11 mouse cellular contexts compared by ENCODE assay signal in genomic region chr9:115863326-115863725, GRCm38 (mm10). TPM values are rescaled to one million over a fixed set of nuclear protein-coding genes. Genes with fewer than 3 reads are reported as not detected.
A peak's percentile ranks its signal among the peaks of the same experiment; 100 is the strongest.
DNase-seq lines count a peak whose midpoint lies in the region; TF ChIP-seq lines count a peak whose summit lies in the region.
"Had no signal": no experiment of that assay in that cellular context is flagged by ENCODE, and none has a peak within 500 bp of the region (broad histone marks: within the 10 kb centered on the region; RNA-seq: fewer than 3 reads in every experiment).

No protein-coding gene starts in this region.

- no peak overlapping the region for H3K4me3 ChIP-seq in spleen, adult 2 months (ENCODE audit: extremely low read depth, insufficient read depth, insufficient read length)
- H3K4me3 ChIP-seq in liver, adult 2 months (ENCODE audit: insufficient read depth, low read depth, low read length): no peak overlapping the region

- WGBS in spleen, adult 2 months: 89% methylated on average over 6 of the region's 6 CpGs
- WGBS in liver, adult 2 months: 71% methylated on average over 6 of the region's 6 CpGs

- no peaks in the 10 kb centered on the region for H3K79me2 ChIP-seq in liver, adult 2 months (ENCODE audit: control insufficient read depth, insufficient read depth, low read length)

- no peak overlapping the region for H3K9ac ChIP-seq in liver, adult 2 months (ENCODE audit: low read depth, low read length)

- no peaks in the 10 kb centered on the region for H3K36me3 ChIP-seq in spleen, adult 2 months (ENCODE audit: control insufficient read depth, insufficient read depth, low read length)
- no peaks in the 10 kb centered on the region for H3K36me3 ChIP-seq in liver, adult 2 months (ENCODE audit: control insufficient read depth, insufficient read depth, low read length)

- no peaks in the 10 kb centered on the region for H3K4me1 ChIP-seq in spleen, adult 2 months (ENCODE audit: control insufficient read depth, insufficient read depth, insufficient read length)
- no peaks in the 10 kb centered on the region; the same call in 1 of the 2 replicates for H3K4me1 ChIP-seq in liver, adult 2 months (ENCODE audit: control insufficient read depth, insufficient read depth, low read length)

- H3K27me3 ChIP-seq in spleen, adult 2 months (ENCODE audit: control insufficient read depth, insufficient read depth, low read length): no peaks in the 10 kb centered on the region
- H3K27me3 ChIP-seq in liver, adult 2 months (ENCODE audit: control insufficient read depth, insufficient read depth, low read length): no peaks in the 10 kb centered on the region

- peak; percentile 17; the same call in 1 of the 2 replicates for TF ChIP-seq CTCF in spleen, adult 2 months (IDR thresholded peaks at IDR 0.05; ENCODE audit: extremely low read depth, insufficient read depth, insufficient read length, insufficient replicate concordance)
- peak; percentile 20; the same call in 1 of the 2 replicates for TF ChIP-seq CTCF in liver, adult 2 months (IDR thresholded peaks at IDR 0.05; ENCODE audit: low read depth, low read length)

- no peak for TF ChIP-seq POLR2A in spleen, adult 2 months (IDR thresholded peaks at IDR 0.05; ENCODE audit: low read depth, low read length)
- no peak for TF ChIP-seq POLR2A in liver, adult 2 months (IDR thresholded peaks at IDR 0.05; ENCODE audit: extremely low read depth, insufficient read depth, low read length)

- DNase-seq in gastrocnemius, adult 18-20 months (ENCODE audit: low spot score): peak; percentile 9
- no peak for DNase-seq in gastrocnemius, postnatal 14 days
- DNase-seq in spleen, adult 2 months (ENCODE audit: low read depth in 1 of 2, low spot score in 2 of 2): peak in 1 of 2 experiments; percentile 8
- no peak for DNase-seq in spleen, adult 12 weeks (ENCODE audit: low spot score)
- DNase-seq in liver, adult 2 months (ENCODE audit: extremely low read depth, low read depth, low spot score): no peak
- DNase-seq in thymus, postnatal 25 days: peak; percentile 37
- no peak for DNase-seq in gastrocnemius, postnatal 4 days (ENCODE audit: low spot score in 2 of 2)
- no peak for DNase-seq in embryo, embryonic 10.5 days (ENCODE audit: low spot score)
- DNase-seq: cerebellum, adult 8-10 months; layer of hippocampus, postnatal 36 days had no signal

- intact Hi-C loops in gastrocnemius, postnatal 14 days (cut with DNase I; ENCODE audit: low total_unique reads): no loop called here

- no peak overlapping the region for H3K27ac ChIP-seq in spleen, adult 2 months (ENCODE audit: insufficient read depth, low read length)
- H3K27ac ChIP-seq in liver, adult 2 months (replicated peaks; ENCODE audit: insufficient read depth, low read depth, low read length): no peak overlapping the region

RNA-seq across cellular contexts. Expression of gene Gadl1, which starts 45.9 kb away (rescaled TPM):
- total RNA-seq in gastrocnemius, adult 18-20 months (2021): 1 to 10 TPM; 1.8 to 5.0 TPM
- 10 to 100 TPM; 19.0 to 19.4 TPM for total RNA-seq in gastrocnemius, postnatal 14 days (2021)
- polyA plus RNA-seq in spleen, adult 2 months (2012; rRNA removed): not detected in 2 replicates
- not detected in 2 replicates for total RNA-seq in liver, adult 2 months (2014; rRNA removed)
- not detected in 2 replicates for polyA plus RNA-seq in liver, adult 2 months (2012; rRNA removed)
- total RNA-seq in gastrocnemius, postnatal 4 days (2021): 10 to 100 TPM; 18.4 to 22.9 TPM
- total RNA-seq: neutrophil, adult 5-6 weeks had no signal

Comparison
In these comparisons a context has a peak if more than half of its experiments do, and no peak if none do; other contexts are left out.
1. DNase-seq: peak in gastrocnemius, adult 18-20 months (single experiment) and thymus, postnatal 25 days (single experiment); none in gastrocnemius, postnatal 14 days (single experiment), spleen, adult 12 weeks (single experiment), liver, adult 2 months (single experiment), gastrocnemius, postnatal 4 days (0 of 2) and embryo, embryonic 10.5 days (single experiment).